Mouse (Mus musculus) hindbrain, embryonic 13.5 days (tissue): ENCODE results near the gene Zfp78. TPM values are rescaled to one million over a fixed set of nuclear protein-coding genes. Genes with fewer than 3 reads are reported as not detected.

Source experiments
- ATAC-seq: fragments of 200-750 bp; cut with Nextera tagmentation; 2 replicates; pipeline ENCODE4 v1.8.0; 2017; ENCODE audit warnings: moderate TSS enrichment; ENCODE audit not compliant: low FRiP score
- H3K27ac ChIP-seq: fragments of 300-500 bp; sonication (generic); 2 replicates; pipeline ENCODE4 v1.5.1; 2015; ENCODE audit warnings: inconsistent platforms, mild to moderate bottlenecking, moderate library complexity
- H3K27me3 ChIP-seq: fragments of 300-500 bp; sonication (generic); 2 replicates; pipeline ENCODE4 v1.6.1; 2015; ENCODE audit warnings: mild to moderate bottlenecking, inconsistent platforms
- H3K36me3 ChIP-seq: fragments of 300-500 bp; sonication (generic); 2 replicates; pipeline ENCODE4 v1.6.1; 2015; ENCODE audit warnings: mild to moderate bottlenecking, inconsistent platforms
- H3K4me1 ChIP-seq: fragments of 300-500 bp; sonication (generic); replicated peaks from 2 replicates; pipeline ENCODE4 v1.6.1; 2015; ENCODE audit warnings: inconsistent platforms
- H3K4me2 ChIP-seq: fragments of 300-500 bp; sonication (generic); 2 replicates; pipeline ENCODE4 v1.6.1; 2015; ENCODE audit warnings: inconsistent platforms, mild to moderate bottlenecking, moderate library complexity
- H3K4me3 ChIP-seq: fragments of 300-500 bp; sonication (generic); 2 replicates; pipeline ENCODE4 v1.5.1; 2015; ENCODE audit warnings: mild to moderate bottlenecking, inconsistent platforms
- H3K9ac ChIP-seq: fragments of 300-500 bp; sonication (generic); 2 replicates; pipeline ENCODE4 v1.6.1; 2015; ENCODE audit warnings: mild to moderate bottlenecking, inconsistent platforms
- H3K9me3 ChIP-seq: fragments of 300-500 bp; sonication (generic); 2 replicates; pipeline ENCODE4 v1.6.1; 2016; ENCODE audit warnings: inconsistent platforms
- WGBS: fragments of 180-500 bp; shearing (Covaris S2); methylation state at CpG from one replicate; pipeline ENCODE4 v1.1.7; 2015; 5-methylcytosine and 5-hydroxymethylcytosine counted together
- polyA plus RNA-seq: library from polyadenylated mRNA; unstranded; fragments of >200 nt; fragmentation: Nextera tagmentation; extraction: Ambion mirVana; gene quantifications from 2 replicates; pipeline ENCODE4 v1.2.1, GENCODE M21; 2015

The Zfp78 gene
- 3.6 and 4.2 TPM in 2 replicates for polyA plus RNA-seq

DNA sequence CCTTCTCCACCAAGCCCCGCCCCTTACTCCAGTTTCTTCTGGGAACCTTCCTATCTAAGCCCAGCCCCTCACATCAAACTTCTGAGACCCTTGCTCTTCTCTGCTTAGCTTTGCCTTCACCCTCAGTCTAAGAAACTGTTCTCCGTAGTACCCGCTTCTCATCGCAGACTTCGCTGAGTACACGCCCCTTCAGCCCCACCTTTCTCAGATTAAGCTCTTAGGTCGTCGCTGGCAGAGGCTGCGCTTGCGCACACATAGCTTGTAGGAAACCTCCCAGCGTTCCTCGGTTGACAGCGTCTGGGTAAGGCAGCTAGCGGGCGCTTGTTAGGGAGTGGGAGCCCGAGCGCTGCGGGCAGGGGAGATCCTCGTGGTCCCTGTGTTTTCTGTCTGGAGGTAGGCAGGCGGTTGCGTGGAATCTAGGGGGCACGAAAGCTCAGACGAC lies at the start of gene Zfp78:
Gene Zfp78, plus strand, starts transcription at position 234 of the 442 bp plus-strand sequence.
- Histone ChIP-seq H3K4me3 (peak within 1 kb of the TSS; percentile 54), H3K36me3 (no peaks in the 10 kb centered on the region), H3K27ac (peak within 1 kb of the TSS; percentile 95), H3K27me3 (no peaks in the 10 kb centered on the region), H3K9ac (peak within 1 kb of the TSS; percentile 73), H3K4me1 (peaks cover 15% of the 10 kb centered on the region), H3K9me3 (no peaks in the 10 kb centered on the region), H3K4me2 (peak within 1 kb of the TSS; percentile 64)
- ATAC-seq: peak; percentile 84
- under 1% methylated on average over 23 of the region's 23 CpGs for WGBS

DNA sequence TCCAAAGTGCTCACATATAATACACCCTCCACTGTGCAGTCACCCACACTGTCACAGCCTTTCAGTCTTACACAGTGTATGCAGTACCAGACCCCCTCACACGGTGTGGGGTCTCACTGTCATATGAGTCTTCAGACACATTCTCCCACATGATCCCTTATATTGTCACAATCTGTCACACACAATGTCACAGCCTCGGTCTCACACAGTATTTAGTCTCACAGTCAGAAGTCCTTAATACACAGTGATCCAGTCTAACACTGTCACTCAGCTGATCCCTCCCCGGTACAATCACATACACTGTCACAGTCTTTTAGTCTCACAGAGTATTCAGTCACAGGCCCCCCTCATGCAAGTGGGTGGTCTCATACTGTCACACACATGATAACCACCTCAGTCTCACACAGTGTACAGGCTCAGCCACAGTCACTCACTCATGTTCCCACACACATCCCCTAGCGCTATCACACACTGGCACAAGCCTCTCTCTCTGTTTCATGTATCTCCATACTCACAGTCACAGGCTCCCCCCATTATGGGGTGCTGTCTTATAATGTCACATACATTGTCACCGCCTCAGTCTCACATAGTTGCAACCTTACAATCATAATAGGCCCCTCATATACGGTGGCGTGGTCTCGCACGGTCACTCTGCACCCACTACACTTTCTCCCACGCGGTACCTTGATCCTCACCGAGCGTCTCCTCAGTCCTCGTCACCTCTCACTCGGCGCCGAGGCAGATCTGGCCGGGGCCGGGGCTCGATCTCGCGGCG lies 32.4 kb upstream of the Zfp78 start:
- Histone ChIP-seq H3K27me3 (no peaks in the 10 kb centered on the region), H3K4me1 (peaks cover 12% of the 10 kb centered on the region), H3K36me3 (peaks cover 19% of the 10 kb centered on the region; the same call in 1 of the 2 replicates), H3K27ac (peak overlapping the region; percentile 91), H3K4me2 (peak overlapping the region; percentile 67), H3K9me3 (no peaks in the 10 kb centered on the region), H3K4me3 (peak overlapping the region; percentile 57), H3K9ac (peak overlapping the region; percentile 84)
- ATAC-seq: peak; percentile 90
- 18% methylated on average over 23 of the region's 23 CpGs for WGBS

DNA sequence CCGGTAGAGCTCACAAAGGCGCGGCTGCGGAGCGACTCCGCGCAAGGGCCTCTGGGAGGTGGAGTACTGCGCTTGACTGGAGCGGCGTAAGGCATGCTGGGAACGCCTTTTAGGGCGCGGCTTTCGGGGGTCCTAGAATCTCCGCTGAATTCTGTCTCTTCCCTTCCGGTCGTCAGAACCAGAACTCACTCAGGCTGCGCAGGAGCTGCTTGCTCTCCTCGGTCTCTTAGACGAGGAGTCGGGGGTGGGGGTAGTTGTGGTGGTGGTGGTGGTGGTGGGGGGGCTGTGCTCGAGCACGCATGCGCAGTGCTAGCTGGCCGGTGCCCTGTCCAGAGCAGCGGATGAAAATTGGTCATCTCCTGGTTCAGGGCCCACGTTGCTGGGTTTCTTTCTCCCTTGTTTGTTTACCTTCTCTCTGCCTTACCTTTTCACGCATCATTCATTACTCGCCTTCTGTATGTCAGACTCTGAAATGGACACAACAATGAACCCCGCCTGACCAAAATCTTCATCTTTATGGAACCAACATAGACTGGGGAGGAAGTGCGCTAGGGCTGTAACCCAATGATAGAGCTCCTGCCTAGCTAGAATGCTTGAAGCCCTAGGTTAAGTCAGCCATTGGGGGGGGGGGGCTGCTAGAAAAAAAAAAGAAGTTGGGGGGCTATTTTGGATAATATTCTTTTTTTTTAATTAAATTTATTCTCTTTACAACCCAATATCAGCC lies 31.7 kb upstream of the Zfp78 start, which contains the start of gene Zfp583:
Gene Zfp583, minus strand, starts transcription at position 53 of the 724 bp plus-strand sequence.
- H3K9ac ChIP-seq: peak within 1 kb of the TSS; percentile 84
- peak within 1 kb of the TSS; percentile 57 for H3K4me3 ChIP-seq
- peaks cover 14% of the 10 kb centered on the region; the same call in 1 of the 2 replicates for H3K36me3 ChIP-seq
- peak within 1 kb of the TSS; percentile 67 for H3K4me2 ChIP-seq
- H3K9me3 ChIP-seq: no peaks in the 10 kb centered on the region
- H3K27ac ChIP-seq: peak within 1 kb of the TSS; percentile 91
- ATAC-seq: peak; percentile 93
- peaks cover 12% of the 10 kb centered on the region for H3K4me1 ChIP-seq
- 6% methylated on average over 31 of the region's 31 CpGs for WGBS
- H3K27me3 ChIP-seq: no peaks in the 10 kb centered on the region

DNA sequence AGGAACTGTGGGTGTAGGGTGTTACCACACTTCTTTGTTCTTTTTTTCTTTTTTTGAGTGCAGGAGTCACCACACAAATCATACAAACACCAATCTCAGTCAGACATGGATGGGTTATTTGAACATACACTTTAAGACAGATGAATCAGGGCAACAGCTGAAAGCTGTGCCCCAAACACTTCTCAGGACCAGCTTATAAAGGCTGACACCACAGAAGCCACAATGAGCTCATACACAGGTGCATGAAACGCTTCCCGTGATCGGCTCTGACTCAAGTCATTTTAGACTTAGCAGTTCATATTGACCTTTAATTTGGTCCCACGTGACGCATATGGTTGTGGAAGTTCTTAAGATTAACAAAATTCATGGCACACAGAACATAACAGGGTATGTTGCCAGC lies 23.2 kb upstream of the Zfp78 start:
- WGBS: 84% methylated on average over 5 of the region's 5 CpGs
- no peaks in the 10 kb centered on the region; the same call in 1 of the 2 replicates for H3K4me1 ChIP-seq
- peaks cover 3% of the 10 kb centered on the region; the same call in 1 of the 2 replicates for H3K27me3 ChIP-seq
- no peak overlapping the region for H3K4me2 ChIP-seq
- H3K9ac ChIP-seq: no peak overlapping the region
- H3K4me3 ChIP-seq: no peak overlapping the region
- H3K9me3 ChIP-seq: no peaks in the 10 kb centered on the region
- H3K36me3 ChIP-seq: no peaks in the 10 kb centered on the region
- no peak for ATAC-seq
- H3K27ac ChIP-seq: no peak overlapping the region

DNA sequence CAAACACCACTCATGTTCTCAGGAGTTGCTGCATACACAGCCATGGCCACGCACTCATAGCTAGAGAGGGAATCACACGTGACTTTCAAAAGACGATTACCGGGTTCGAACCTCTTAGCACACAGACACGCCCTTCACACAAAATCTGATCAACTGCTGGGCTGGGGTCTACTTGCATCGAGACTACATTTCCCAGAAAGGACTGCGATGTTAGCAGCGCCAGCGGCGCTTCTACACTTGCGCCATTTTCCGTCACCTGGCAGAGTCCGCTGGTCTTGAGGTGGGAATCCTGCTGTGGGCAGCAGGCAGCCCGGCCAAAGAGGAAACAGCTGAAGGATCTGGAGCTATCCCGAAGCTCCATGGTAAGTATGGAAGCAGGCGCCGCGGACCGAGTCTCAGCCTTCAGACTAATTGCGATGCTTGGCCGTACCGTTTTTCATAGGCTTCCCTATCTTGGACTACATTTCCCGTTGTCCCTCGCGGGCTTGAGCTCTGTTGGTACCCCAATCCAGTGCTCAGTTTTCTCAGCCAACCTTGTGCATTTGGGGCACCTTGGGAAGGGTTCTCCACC lies 19.5 kb upstream of the Zfp78 start, which contains the start of gene Gm3854:
Gene Gm3854, plus strand, starts transcription at position 259 of the 571 bp plus-strand sequence.
- WGBS: under 1% methylated on average over 26 of the region's 26 CpGs
- Histone ChIP-seq H3K9ac (peak within 1 kb of the TSS; percentile 77), H3K36me3 (no peaks in the 10 kb centered on the region), H3K9me3 (no peaks in the 10 kb centered on the region), H3K4me1 (no peaks in the 10 kb centered on the region; the same call in 1 of the 2 replicates), H3K4me3 (peak within 1 kb of the TSS; percentile 68), H3K4me2 (peak within 1 kb of the TSS; percentile 51), H3K27ac (peak within 1 kb of the TSS; percentile 90), H3K27me3 (peaks cover 3% of the 10 kb centered on the region; the same call in 1 of the 2 replicates)
- ATAC-seq: peak; percentile 94

DNA sequence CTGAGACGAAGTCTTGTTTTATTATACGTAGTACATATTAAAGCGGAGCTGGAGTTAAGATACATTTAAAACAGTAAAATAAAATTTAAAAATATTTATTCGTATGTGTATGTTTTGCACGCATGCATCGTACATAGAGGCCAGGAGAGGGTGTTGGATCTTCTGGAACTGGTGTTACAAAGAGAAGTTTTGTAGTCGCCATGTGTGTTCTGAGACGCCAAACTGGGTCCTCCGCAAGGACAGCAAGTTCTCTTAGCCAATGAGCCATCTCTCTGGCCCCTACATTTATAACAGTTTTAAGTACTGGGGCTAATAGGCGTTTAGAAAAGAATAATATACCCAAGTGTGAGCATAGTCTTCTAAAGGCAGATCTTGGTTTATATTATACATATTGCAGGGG lies 19.0 kb upstream of the Zfp78 start:
- Histone ChIP-seq H3K9ac (peak overlapping the region; percentile 77), H3K27me3 (no peaks in the 10 kb centered on the region), H3K9me3 (no peaks in the 10 kb centered on the region), H3K27ac (peak overlapping the region; percentile 90; the same call in 1 of the 2 replicates), H3K4me2 (peak overlapping the region; percentile 51), H3K4me3 (peak overlapping the region; percentile 68), H3K36me3 (no peaks in the 10 kb centered on the region), H3K4me1 (no peaks in the 10 kb centered on the region; the same call in 1 of the 2 replicates)
- 35% methylated on average over 10 of the region's 10 CpGs for WGBS
- peak; percentile 37 for ATAC-seq

DNA sequence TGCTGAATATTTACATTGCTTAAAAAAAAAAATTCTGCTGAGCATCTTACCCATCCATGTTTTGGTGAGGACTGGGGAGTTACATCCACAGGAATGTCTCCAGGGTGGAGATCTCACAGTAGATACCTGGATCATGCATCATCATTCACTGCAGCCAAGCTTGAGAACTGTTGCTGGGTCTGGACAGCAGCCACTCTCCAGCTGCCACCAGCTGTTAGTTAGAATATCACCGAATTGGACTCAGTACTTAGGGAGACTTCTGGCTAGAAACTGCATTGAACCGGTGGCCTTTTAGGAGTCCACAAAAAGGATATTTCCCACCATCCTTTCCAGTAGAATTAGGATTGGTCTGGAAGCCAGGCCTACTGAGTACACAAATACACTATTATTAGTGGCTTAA lies 5.0 kb upstream of the Zfp78 start:
- H3K9me3 ChIP-seq: no peaks in the 10 kb centered on the region
- H3K4me2 ChIP-seq: no peak overlapping the region
- peaks cover 19% of the 10 kb centered on the region for H3K36me3 ChIP-seq
- 0 out of 2 replicates have a peak, but pooled peaks cover 2% of the 10 kb centered on the region for H3K4me1 ChIP-seq
- no peak overlapping the region for H3K9ac ChIP-seq
- H3K27ac ChIP-seq: no peak overlapping the region
- WGBS: 80% methylated on average over 2 of the region's 2 CpGs
- H3K4me3 ChIP-seq: no peak overlapping the region
- no peak for ATAC-seq
- H3K27me3 ChIP-seq: no peaks in the 10 kb centered on the region

DNA sequence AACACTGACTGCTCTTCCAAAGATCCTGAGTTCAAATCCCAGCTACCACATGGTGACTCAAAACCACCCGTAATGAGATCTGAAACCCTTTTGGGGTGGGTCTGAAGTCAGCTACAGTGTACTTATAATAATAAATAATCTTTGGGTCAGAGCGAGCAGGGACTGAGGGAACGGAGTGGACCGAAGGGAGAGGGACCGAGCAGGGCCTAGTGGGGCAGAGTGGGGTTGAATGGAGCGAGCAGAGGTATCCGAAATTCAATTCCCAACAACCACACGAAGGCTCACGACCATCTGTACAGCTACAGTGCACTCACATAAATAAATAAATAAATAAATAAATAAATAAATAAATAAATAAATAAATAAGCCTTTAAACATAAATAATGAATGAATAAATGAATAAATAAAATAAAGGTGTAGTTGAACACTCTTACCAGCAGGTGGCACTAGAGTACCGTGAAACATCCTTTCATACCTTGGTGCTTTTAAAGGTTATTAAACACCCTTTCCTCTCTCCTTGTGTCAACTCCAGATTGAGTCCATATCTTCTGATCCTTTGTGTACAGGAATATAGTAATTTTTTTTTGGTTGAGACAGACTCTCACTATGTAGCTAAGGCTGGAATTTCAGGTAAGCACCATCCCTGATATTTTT lies 4.0 kb upstream of the Zfp78 start:
- 52% methylated on average over 10 of the region's 10 CpGs for WGBS
- Histone ChIP-seq H3K4me2 (no peak overlapping the region), H3K27me3 (no peaks in the 10 kb centered on the region), H3K9me3 (no peaks in the 10 kb centered on the region), H3K9ac (no peak overlapping the region), H3K36me3 (peaks cover 10% of the 10 kb centered on the region), H3K4me1 (peaks cover 9% of the 10 kb centered on the region), H3K4me3 (no peak overlapping the region), H3K27ac (peak overlapping the region; percentile 62)
- ATAC-seq: no peak

DNA sequence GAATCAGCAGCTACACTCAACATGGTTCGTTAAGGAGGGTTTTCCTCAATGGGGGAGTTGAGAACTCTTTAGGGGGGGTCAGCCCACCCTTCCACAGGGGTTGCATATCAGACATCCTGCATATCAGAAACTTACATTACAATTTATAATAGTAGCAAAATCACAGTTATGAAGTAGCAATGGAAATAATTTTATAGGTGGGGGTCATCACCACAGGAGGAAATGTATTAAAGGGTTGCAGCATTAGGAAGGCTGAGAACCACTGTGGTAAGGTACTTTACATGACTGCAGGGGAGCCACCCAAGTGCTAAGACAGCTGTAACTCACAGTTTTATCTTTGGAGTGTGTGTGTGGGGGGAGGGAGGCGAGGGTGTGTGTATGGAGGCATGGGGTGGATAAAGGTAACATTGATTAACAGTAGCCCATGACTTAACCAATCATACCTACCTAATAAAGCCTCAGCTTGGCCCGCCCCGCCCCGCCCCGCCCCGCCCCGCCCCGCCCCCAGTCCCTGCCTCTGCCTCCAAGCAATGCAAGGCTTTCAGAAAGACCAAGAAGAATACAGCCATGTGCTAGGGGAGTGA lies 2.5 kb upstream of the Zfp78 start:
- Histone ChIP-seq H3K36me3 (no peaks in the 10 kb centered on the region), H3K9ac (no peak overlapping the region), H3K4me2 (no peak overlapping the region), H3K9me3 (no peaks in the 10 kb centered on the region), H3K4me3 (no peak overlapping the region), H3K27me3 (no peaks in the 10 kb centered on the region), H3K27ac (no peak overlapping the region), H3K4me1 (peaks cover 15% of the 10 kb centered on the region)
- WGBS: 17% methylated on average over 9 of the region's 9 CpGs
- no peak for ATAC-seq

DNA sequence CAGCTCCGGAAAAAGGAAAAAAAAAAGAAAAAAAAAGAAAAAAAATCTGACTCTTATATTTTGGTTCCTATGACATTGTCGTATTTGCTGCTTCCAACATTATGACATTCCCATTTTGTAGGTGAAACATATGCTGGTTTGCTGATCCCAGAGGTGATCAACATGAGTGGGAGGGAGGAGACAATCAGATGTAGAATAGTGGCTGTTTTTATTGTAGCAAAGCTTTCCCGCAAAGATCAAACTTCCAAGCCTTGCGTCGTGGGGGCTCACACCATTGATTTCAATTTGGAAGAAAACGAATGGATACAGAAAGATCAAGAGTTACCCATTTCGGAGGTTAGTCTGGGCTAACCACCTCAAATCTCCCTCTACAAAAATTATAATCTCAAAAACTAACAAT lies 1.3 kb upstream of the Zfp78 start:
- Histone ChIP-seq H3K36me3 (no peaks in the 10 kb centered on the region), H3K9me3 (no peaks in the 10 kb centered on the region), H3K9ac (peak overlapping the region; percentile 73), H3K4me1 (peaks cover 15% of the 10 kb centered on the region), H3K27me3 (no peaks in the 10 kb centered on the region), H3K27ac (peak overlapping the region; percentile 95), H3K4me3 (peak overlapping the region; percentile 54), H3K4me2 (peak overlapping the region; percentile 64)
- WGBS: 24% methylated on average over 7 of the region's 7 CpGs
- ATAC-seq: no peak

DNA sequence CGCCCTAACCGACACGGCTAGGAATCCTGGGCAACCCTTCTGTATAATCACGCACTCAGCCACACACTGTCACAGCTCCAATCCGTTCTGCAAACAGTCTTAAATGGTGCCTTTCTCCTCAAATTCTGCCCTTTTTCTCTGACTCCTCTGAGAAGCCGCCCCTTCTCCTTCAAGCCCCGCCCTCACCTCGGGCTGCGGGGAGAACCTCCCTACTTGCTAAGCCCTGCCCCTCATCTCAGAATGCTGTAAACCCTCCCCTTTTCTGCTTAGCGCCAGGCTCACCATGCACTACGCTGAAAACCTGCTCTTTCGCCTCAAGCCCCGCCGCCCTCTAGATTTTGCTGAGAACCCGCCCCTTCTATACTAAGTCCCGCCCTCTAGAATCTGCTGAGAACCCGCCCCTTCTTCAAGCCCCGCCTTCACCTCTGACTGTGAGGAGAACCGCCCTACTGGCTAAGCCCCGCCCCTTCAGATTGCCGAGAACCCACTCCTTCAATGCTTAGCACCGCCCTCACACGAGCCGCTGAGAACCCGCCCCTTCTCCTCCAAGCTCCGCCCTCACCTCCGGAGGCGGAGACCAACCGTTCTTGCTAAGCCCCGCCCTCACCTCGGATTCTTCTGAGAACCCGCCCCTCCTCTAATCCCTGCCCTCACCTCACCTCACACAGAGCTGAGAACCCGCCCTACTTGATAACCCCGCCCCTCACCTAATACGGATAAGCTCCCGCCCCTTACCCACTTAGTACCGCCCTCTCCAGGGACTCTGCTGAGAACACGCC lies 623 bp upstream of the Zfp78 start:
- Histone ChIP-seq H3K4me2 (peak overlapping the region; percentile 64), H3K4me3 (peak overlapping the region; percentile 54), H3K9ac (peak overlapping the region; percentile 73), H3K4me1 (peaks cover 15% of the 10 kb centered on the region), H3K27me3 (no peaks in the 10 kb centered on the region), H3K9me3 (no peaks in the 10 kb centered on the region), H3K27ac (peak overlapping the region; percentile 95), H3K36me3 (no peaks in the 10 kb centered on the region)
- under 1% methylated on average over 38 of the region's 38 CpGs for WGBS
- ATAC-seq: peak; percentile 93
